Mouse (Mus musculus): Measurements from ENCODE around the gene Adgrb2. TPM values are rescaled to one million over a fixed set of nuclear protein-coding genes. Genes with fewer than 3 reads are reported as not detected.
A peak's percentile ranks its signal among the peaks of the same experiment; 100 is the strongest.

Gene Adgrb2
- total and polyA plus RNA-seq, 3 experiments, result 0.04 to 0.15 TPM; not detected in 1

- Histone ChIP-seq H3K9ac (ENCODE audit: control insufficient read depth, low read depth, low read length, poor library complexity, severe bottlenecking) (no peak overlapping the region; the same call in 1 of the 2 replicates), H3K27me3 (ENCODE audit: control insufficient read depth in 1 of 2, insufficient read depth in 2 of 2, low read length in 2 of 2) (no peaks in the 10 kb centered on the region; a peak in 1 of 4 replicates)
These were observed 87.1 kb downstream of the Adgrb2 start for GRCm38 (mm10) chr4:130071758-130072157.

More at GRCm38 (mm10) chr4:130071758-130072157, 87.1 kb downstream of the Adgrb2 start:
- Histone ChIP-seq H3K79me2 (ENCODE audit: control insufficient read depth, insufficient read depth, low read length, poor library complexity) (no peaks in the 10 kb centered on the region), H3K27ac (ENCODE audit: control insufficient read depth, low read depth, low read length) (no peak overlapping the region), H3K9me3 (replicated peaks; ENCODE audit: insufficient read depth, low read length) (no peaks in the 10 kb centered on the region), H3K4me1 (ENCODE audit: control insufficient read depth in 1 of 2, insufficient read depth in 2 of 2, low read length in 2 of 2) (peaks cover 2 to 15% of the 10 kb centered on the region in 2 experiments; a peak in 2 of 4 replicates), H3K4me3 (ENCODE audit: control insufficient read depth in 1 of 2, insufficient read depth in 1 of 2, low read depth in 2 of 2, low read length in 2 of 2) (no peak overlapping the region), H3K36me3 (ENCODE audit: control insufficient read depth in 1 of 2, insufficient read depth in 2 of 2, low read length in 2 of 2) (peaks cover 0 to 2% of the 10 kb centered on the region in 2 experiments; a peak in 1 of 4 replicates)
- DNase-seq (ENCODE audit: low read depth, low spot score), result peak; percentile 41
- TF ChIP-seq USF1 (IDR thresholded peaks at IDR 0.05; ENCODE audit: low read depth, low read length) (peak; percentile 74), EP300 (IDR thresholded peaks at IDR 0.05; ENCODE audit: low read depth in 1 of 2, low read length in 2 of 2) (peak; percentile 25 to 63; a peak in 2 of 4 replicates), ETS1 (IDR thresholded peaks at IDR 0.05; ENCODE audit: low read depth, low read length) (peak; percentile 87), NELFE (IDR thresholded peaks at IDR 0.05; ENCODE audit: low read depth, low read length) (no peak), CTCF (IDR thresholded peaks at IDR 0.05 in 2 of 3, conservative IDR thresholded peaks at IDR 0.05 in 1 of 3; ENCODE audit: control insufficient read depth in 1 of 3, insufficient read depth in 1 of 3, low read depth in 2 of 3, low read length in 3 of 3, poor library complexity in 1 of 3, severe bottlenecking in 1 of 3) (no peak), HCFC1 (IDR thresholded peaks at IDR 0.05; ENCODE audit: low read depth, low read length) (no peak), GATA1 (IDR thresholded peaks at IDR 0.05; ENCODE audit: low read depth, low read length) (peak; percentile 76), ELF1 (IDR thresholded peaks at IDR 0.05; ENCODE audit: low read depth, low read length) (peak; percentile 54; the same call in 1 of the 2 replicates), SIN3A (IDR thresholded peaks at IDR 0.05; ENCODE audit: low read length) (0 out of 2 replicates have a peak, but pooled peaks have one; percentile 57), MAFK (IDR thresholded peaks at IDR 0.05; ENCODE audit: borderline replicate concordance, low read depth, low read length) (no peak), CHD2 (IDR thresholded peaks at IDR 0.05; ENCODE audit: low read length) (no peak), USF2 (IDR thresholded peaks at IDR 0.05; ENCODE audit: borderline replicate concordance in 1 of 2, insufficient read depth in 1 of 2, low read depth in 1 of 2, low read length in 2 of 2) (no peak), TBP (IDR thresholded peaks at IDR 0.05; ENCODE audit: low read depth, low read length) (no peak), POLR2AphosphoS2 (IDR thresholded peaks at IDR 0.05; ENCODE audit: low read length) (no peak), GABPA (IDR thresholded peaks at IDR 0.05; ENCODE audit: low read depth, low read length) (no peak)

Other genes with a start within 250 kb of the Adgrb2 start
- gene Khdrbs1, start 242.6 kb upstream of the Adgrb2 start, total RNA-seq (2012; rRNA removed), result 56.5 and 63.2 TPM in 2 replicates
- 100 to 1,000 TPM in 1 of 2 experiments, 10 to 100 TPM in 1; 77.6 to 141 TPM for gene Khdrbs1, start 242.6 kb upstream of the Adgrb2 start, polyA plus RNA-seq (2012; ENCODE audit: insufficient read depth in 1 of 2, insufficient read length in 2 of 2, low read depth in 1 of 2, low replicate concordance in 2 of 2, missing spikeins in 1 of 2)
- 119 and 124 TPM in 2 replicates for gene Ptp4a2, start 173.7 kb upstream of the Adgrb2 start, total RNA-seq (2012; rRNA removed)
- gene Ptp4a2, start 173.7 kb upstream of the Adgrb2 start, polyA plus RNA-seq (2012; ENCODE audit: insufficient read depth in 1 of 2, insufficient read length in 2 of 2, low read depth in 1 of 2, low replicate concordance in 2 of 2, missing spikeins in 1 of 2), result 100 to 1,000 TPM; 118 to 619 TPM
- not detected in 2 replicates for gene Spocd1, start 55.6 kb upstream of the Adgrb2 start, total RNA-seq (2012; rRNA removed)
- under 1 TPM in 1 of 2 experiments, not detected in 1; 0.03 TPM for gene Spocd1, start 55.6 kb upstream of the Adgrb2 start, polyA plus RNA-seq (2012; ENCODE audit: insufficient read depth in 1 of 2, insufficient read length in 2 of 2, low read depth in 1 of 2, low replicate concordance in 2 of 2, missing spikeins in 1 of 2)
- gene Col16a1, start 63.0 kb downstream of the Adgrb2 start, total RNA-seq (2012; rRNA removed), result 0.23 and 0.50 TPM in 2 replicates
- under 1 TPM in 1 of 2 experiments, not detected in 1; 0.25 TPM for gene Col16a1, start 63.0 kb downstream of the Adgrb2 start, polyA plus RNA-seq (2012; ENCODE audit: insufficient read depth in 1 of 2, insufficient read length in 2 of 2, low read depth in 1 of 2, low replicate concordance in 2 of 2, missing spikeins in 1 of 2)
- 24.3 and 27.3 TPM in 2 replicates for gene Pef1, start 117.7 kb downstream of the Adgrb2 start, total RNA-seq (2012; rRNA removed)
- 10 to 100 TPM in 1 of 2 experiments, not detected in 1; 49.8 TPM for gene Pef1, start 117.7 kb downstream of the Adgrb2 start, polyA plus RNA-seq (2012; ENCODE audit: insufficient read depth in 1 of 2, insufficient read length in 2 of 2, low read depth in 1 of 2, low replicate concordance in 2 of 2, missing spikeins in 1 of 2)
- gene Hcrtr1, start 154.5 kb downstream of the Adgrb2 start, total RNA-seq (2012; rRNA removed), result not detected in 2 replicates
- not detected for gene Hcrtr1, start 154.5 kb downstream of the Adgrb2 start, polyA plus RNA-seq (2012; ENCODE audit: insufficient read depth in 1 of 2, insufficient read length in 2 of 2, low read depth in 1 of 2, low replicate concordance in 2 of 2, missing spikeins in 1 of 2)
- 6.1 and 6.2 TPM in 2 replicates for gene Tinagl1, start 190.3 kb downstream of the Adgrb2 start, total RNA-seq (2012; rRNA removed)
- 10 to 100 TPM in 1 of 2 experiments, not detected in 1; 21.9 TPM for gene Tinagl1, start 190.3 kb downstream of the Adgrb2 start, polyA plus RNA-seq (2012; ENCODE audit: insufficient read depth in 1 of 2, insufficient read length in 2 of 2, low read depth in 1 of 2, low replicate concordance in 2 of 2, missing spikeins in 1 of 2)
- gene Gm853, start 237.5 kb downstream of the Adgrb2 start, total RNA-seq (2012; rRNA removed), result not detected in 2 replicates
- under 1 TPM in 1 of 2 experiments, not detected in 1; 0.04 TPM for gene Gm853, start 237.5 kb downstream of the Adgrb2 start, polyA plus RNA-seq (2012; ENCODE audit: insufficient read depth in 1 of 2, insufficient read length in 2 of 2, low read depth in 1 of 2, low replicate concordance in 2 of 2, missing spikeins in 1 of 2)

Data from MEL (cell line).